Mouse (Mus musculus) spleen, adult 2 months (tissue): ENCODE data around the gene Sec16a.

Experiments
- CTCF ChIP-seq: fragments of 200-500 bp; IDR thresholded peaks from 2 replicates; pipeline ENCODE4 v1.5.1; 2011; ENCODE audit warnings: mild to moderate bottlenecking, inconsistent platforms; ENCODE audit not compliant: insufficient read depth, insufficient read length, insufficient replicate concordance; ENCODE audit errors: extremely low read depth
- POLR2A ChIP-seq: fragments of 200-500 bp; IDR thresholded peaks from 2 replicates; pipeline ENCODE4 v1.6.1; 2011; ENCODE audit warnings: low read depth, low read length, inconsistent platforms

GRCm38 (mm10) chr2:26417066-26417465, 27.9 kb downstream of the Sec16a start:
- no peak for TF ChIP-seq CTCF
- TF ChIP-seq POLR2A = no peak
